Mouse (Mus musculus) activated CD4-positive, CD25-positive, alpha-beta regulatory T cell (primary cell): ENCODE measurements around the gene Zkscan16. TPM values are rescaled to one million over a fixed set of nuclear protein-coding genes. Genes with fewer than 3 reads are reported as not detected.

Experiments used
- polyA plus RNA-seq, 2 experiments: library from polyadenylated mRNA; unstranded; fragments of 100-300 nt; shearing (Covaris generic); gene quantifications; one replicate each; pipeline ENCODE4 v1.2.1; 2017

Gene Zkscan16
- polyA plus RNA-seq, result not detected

GRCm38 (mm10) chr4:58943420-58944205, at the start of gene Zkscan16:
Gene Zkscan16 (plus strand): TSS chr4:58943628.

GRCm38 (mm10) chr4:58912629-58913335, 30.6 kb upstream of the Zkscan16 start, which contains the start of gene Ecpas:
Gene Ecpas (minus strand): TSS chr4:58912749.

GRCm38 (mm10) chr4:58986540-58987190, 43.2 kb downstream of the Zkscan16 start, which contains the start of gene Ptgr1:
Gene Ptgr1 (minus strand): TSS chr4:58987119.

GRCm38 (mm10) chr4:58994762-58995161, 51.3 kb downstream of the Zkscan16 start, which contains the start of gene Dnajc25:
Gene Dnajc25 (plus strand): TSS chr4:58995062.

GRCm38 (mm10) chr4:59002948-59003805, 59.7 kb downstream of the Zkscan16 start, which contains the start of gene Gm20503:
Gene Gm20503 (plus strand): TSS chr4:59003210.

Other genes with a start within 250 kb of the Zkscan16 start
- under 1 TPM in 1 of 2 experiments, not detected in 1; 0.23 TPM for gene Olfr267, start 155.9 kb upstream of the Zkscan16 start, polyA plus RNA-seq
- 10 to 100 TPM; 38.9 to 41.5 TPM for gene Ecpas, start 30.9 kb upstream of the Zkscan16 start, polyA plus RNA-seq
- gene Ptgr1, start 43.5 kb downstream of the Zkscan16 start, polyA plus RNA-seq, result under 1 TPM; 0.42 to 0.95 TPM
- 1 to 10 TPM; 5.4 to 6.9 TPM for gene Dnajc25, start 51.4 kb downstream of the Zkscan16 start, polyA plus RNA-seq
- 1 to 10 TPM; 7.2 to 8.0 TPM for gene Gm20503, start 59.6 kb downstream of the Zkscan16 start, polyA plus RNA-seq
- 100 to 1,000 TPM; 152 TPM for gene Gng10, start 91.5 kb downstream of the Zkscan16 start, polyA plus RNA-seq
- under 1 TPM in 1 of 2 experiments, not detected in 1; 0.05 TPM for gene AI481877, start 195.4 kb downstream of the Zkscan16 start, polyA plus RNA-seq
- 10 to 100 TPM; 90.7 to 99.2 TPM for gene Ugcg, start 245.6 kb downstream of the Zkscan16 start, polyA plus RNA-seq